Mouse (Mus musculus): ENCODE results near the gene Thap4. TPM values are rescaled to one million over a fixed set of nuclear protein-coding genes. Genes with fewer than 3 reads are reported as not detected.

Thap4 gene
- polyA plus RNA-seq, 1 experiment from 2014 or later, result 37.5 TPM

DNA sequence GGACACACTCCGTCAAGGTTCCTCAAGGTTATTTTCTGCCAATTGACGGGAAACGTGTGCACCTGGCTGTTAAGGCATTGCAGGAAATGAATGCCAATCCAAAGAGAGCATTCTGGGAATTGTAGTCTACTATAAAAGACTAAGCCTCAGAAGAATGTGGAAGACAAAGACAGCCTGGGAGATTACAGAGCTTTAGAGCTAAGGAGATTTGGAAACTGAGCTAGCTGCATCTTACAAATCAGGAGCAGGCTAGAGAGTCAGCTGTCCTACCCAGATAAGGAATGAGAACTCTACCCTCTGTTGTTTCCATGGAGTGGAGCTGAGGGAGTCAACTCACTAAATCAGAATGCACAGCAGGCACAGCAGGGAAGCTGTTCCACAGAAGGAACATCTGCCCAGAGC lies 22.8 kb downstream of the Thap4 start:
- no peaks in the 10 kb centered on the region for H3K27me3 ChIP-seq (ENCODE audit: control insufficient read depth, insufficient read depth, low read length)
- no peaks in the 10 kb centered on the region for H3K36me3 ChIP-seq (ENCODE audit: control insufficient read depth, insufficient read depth, low read length)
- no peak overlapping the region; the same call in 1 of the 2 replicates for H3K4me2 ChIP-seq
- 6% methylated on average over 3 of the region's 3 CpGs for WGBS
- peaks cover 6% of the 10 kb centered on the region; the same call in 1 of the 2 replicates for H3K4me1 ChIP-seq (ENCODE audit: control insufficient read depth, insufficient read depth, low read length)
- H3K27ac ChIP-seq (ENCODE audit: low read depth, low read length), result 0 out of 2 replicates have a peak overlapping the region, but pooled peaks have one; percentile 15
- no peaks in the 10 kb centered on the region for H3K9me3 ChIP-seq (ENCODE audit: control insufficient read depth, low read length)
- H3K4me3 ChIP-seq (ENCODE audit: low read depth, low read length), result no peak overlapping the region
- 0 out of 2 replicates have a peak overlapping the region, but pooled peaks have one; percentile 2 for H3K9ac ChIP-seq (ENCODE audit: low read length)
- ATAC-seq (ENCODE audit: low FRiP score) (peak; percentile 81), DNase-seq (ENCODE audit: low spot score, missing footprints) (peak; percentile 92)

DNA sequence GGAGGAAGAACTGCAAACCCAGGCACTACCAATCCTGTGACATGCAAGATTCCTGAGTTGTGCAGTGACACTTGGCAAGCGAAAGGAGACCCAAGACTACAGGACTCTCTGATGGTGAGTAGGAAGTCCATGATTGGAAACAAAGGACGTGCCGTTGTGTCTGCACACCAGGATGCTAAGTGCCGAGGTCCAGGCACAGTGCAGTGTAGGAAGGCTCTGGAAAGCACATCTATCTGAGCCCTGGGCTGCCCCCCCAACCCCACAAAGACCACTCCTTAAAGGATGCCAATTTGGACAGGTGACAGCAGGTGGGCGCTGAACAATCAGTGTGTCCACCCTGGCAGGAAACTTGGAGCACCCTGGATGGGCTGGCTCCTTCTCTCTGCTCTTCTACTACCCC lies 23.6 kb downstream of the Thap4 start:
- no peak overlapping the region for H3K9ac ChIP-seq (ENCODE audit: low read length)
- no peaks in the 10 kb centered on the region for H3K36me3 ChIP-seq (ENCODE audit: control insufficient read depth, insufficient read depth, low read length)
- no peaks in the 10 kb centered on the region for H3K9me3 ChIP-seq (ENCODE audit: control insufficient read depth, low read length)
- 87% methylated on average over 5 of the region's 5 CpGs for WGBS
- ATAC-seq (ENCODE audit: low FRiP score), result no peak; the same call in 1 of the 2 replicates
- DNase-seq (ENCODE audit: low spot score, missing footprints), result no peak
- H3K27me3 ChIP-seq (ENCODE audit: control insufficient read depth, insufficient read depth, low read length), result no peaks in the 10 kb centered on the region
- no peak overlapping the region for H3K4me2 ChIP-seq
- H3K27ac ChIP-seq (ENCODE audit: low read depth, low read length), result no peak overlapping the region
- no peak overlapping the region for H3K4me3 ChIP-seq (ENCODE audit: low read depth, low read length)
- peaks cover 6% of the 10 kb centered on the region; the same call in 1 of the 2 replicates for H3K4me1 ChIP-seq (ENCODE audit: control insufficient read depth, insufficient read depth, low read length)

DNA sequence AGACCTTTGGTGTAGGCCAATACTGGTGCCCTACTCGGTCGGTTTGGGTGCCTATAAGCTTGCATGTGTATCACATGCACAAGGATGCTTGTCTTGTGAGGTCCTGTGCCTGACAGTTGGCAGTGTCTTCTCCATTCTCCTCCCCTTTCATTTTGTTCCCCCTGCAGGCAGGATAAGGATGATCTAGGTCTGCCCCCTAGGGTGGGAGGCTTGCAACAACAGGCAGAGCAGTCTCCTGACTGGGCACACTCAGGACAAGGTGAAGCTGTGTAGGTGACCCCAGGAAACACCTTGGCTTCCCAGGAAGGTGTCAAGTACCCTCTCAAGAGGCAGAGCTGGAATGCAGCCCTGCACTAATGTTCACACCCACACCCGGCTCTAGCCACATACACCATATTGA lies 27.7 kb downstream of the Thap4 start:
- Histone ChIP-seq H3K9ac (ENCODE audit: low read length) (no peak overlapping the region), H3K4me3 (ENCODE audit: low read depth, low read length) (no peak overlapping the region), H3K36me3 (ENCODE audit: control insufficient read depth, insufficient read depth, low read length) (no peaks in the 10 kb centered on the region; the same call in 1 of the 2 replicates), H3K27ac (ENCODE audit: low read depth, low read length) (no peak overlapping the region), H3K9me3 (ENCODE audit: control insufficient read depth, low read length) (no peaks in the 10 kb centered on the region), H3K4me1 (ENCODE audit: control insufficient read depth, insufficient read depth, low read length) (peaks cover 3% of the 10 kb centered on the region; the same call in 1 of the 2 replicates), H3K27me3 (ENCODE audit: control insufficient read depth, insufficient read depth, low read length) (no peaks in the 10 kb centered on the region), H3K4me2 (no peak overlapping the region)
- DNase-seq (ENCODE audit: low spot score, missing footprints) (no peak), ATAC-seq (ENCODE audit: low FRiP score) (peak; percentile 47; the same call in 1 of the 2 replicates)
- 80% methylated on average over 3 of the region's 3 CpGs for WGBS

DNA sequence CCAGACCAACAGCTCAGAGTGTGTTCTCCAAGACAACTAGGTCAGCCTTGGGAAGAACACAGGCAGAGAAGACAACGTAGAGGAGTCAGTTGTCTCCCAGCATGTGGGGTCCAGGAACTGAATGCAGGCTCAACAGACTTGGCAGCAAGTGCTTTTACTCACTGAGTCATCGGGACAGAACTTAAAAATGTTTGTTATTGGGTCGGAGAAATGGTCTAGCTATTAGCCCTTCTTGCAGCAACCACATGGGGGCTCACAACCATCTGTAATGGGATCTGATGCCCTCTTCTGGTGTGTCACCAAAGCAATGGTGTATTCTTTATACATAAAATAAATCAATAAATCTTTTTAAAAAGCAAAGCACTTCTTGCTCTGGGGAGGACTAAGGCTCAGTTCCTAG lies 28.5 kb downstream of the Thap4 start:
- H3K36me3 ChIP-seq (ENCODE audit: control insufficient read depth, insufficient read depth, low read length), result no peaks in the 10 kb centered on the region; the same call in 1 of the 2 replicates
- 91% methylated on average over 3 of the region's 3 CpGs for WGBS
- no peak overlapping the region for H3K27ac ChIP-seq (ENCODE audit: low read depth, low read length)
- H3K9me3 ChIP-seq (ENCODE audit: control insufficient read depth, low read length), result no peaks in the 10 kb centered on the region
- H3K4me3 ChIP-seq (ENCODE audit: low read depth, low read length), result no peak overlapping the region
- H3K4me1 ChIP-seq (ENCODE audit: control insufficient read depth, insufficient read depth, low read length), result no peaks in the 10 kb centered on the region
- H3K9ac ChIP-seq (ENCODE audit: low read length), result no peak overlapping the region
- ATAC-seq (ENCODE audit: low FRiP score) (no peak), DNase-seq (ENCODE audit: low spot score, missing footprints) (no peak)
- no peak overlapping the region for H3K4me2 ChIP-seq
- H3K27me3 ChIP-seq (ENCODE audit: control insufficient read depth, insufficient read depth, low read length), result no peaks in the 10 kb centered on the region

DNA sequence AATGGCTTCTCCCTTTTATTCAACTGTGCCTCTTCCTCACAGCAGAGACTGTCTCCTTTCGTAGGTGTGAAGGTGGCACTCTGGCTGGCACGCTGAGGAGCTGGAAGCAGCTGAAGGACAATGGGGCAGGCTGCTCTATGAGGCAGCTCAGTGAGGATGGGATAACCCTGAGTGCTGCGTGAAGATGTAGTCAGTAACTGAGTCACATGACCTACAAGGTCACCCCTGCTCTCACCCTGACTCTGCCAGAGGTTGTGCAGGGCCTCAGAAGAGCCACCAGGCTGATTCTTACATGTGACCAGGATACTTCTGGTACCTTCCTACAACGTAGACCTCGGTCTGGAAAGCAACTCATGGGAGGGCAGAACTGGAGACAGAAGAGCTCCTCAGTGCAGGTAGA lies 29.0 kb downstream of the Thap4 start:
- Histone ChIP-seq H3K4me2 (no peak overlapping the region), H3K27ac (ENCODE audit: low read depth, low read length) (no peak overlapping the region), H3K4me3 (ENCODE audit: low read depth, low read length) (no peak overlapping the region), H3K9ac (ENCODE audit: low read length) (no peak overlapping the region), H3K4me1 (ENCODE audit: control insufficient read depth, insufficient read depth, low read length) (no peaks in the 10 kb centered on the region), H3K9me3 (ENCODE audit: control insufficient read depth, low read length) (no peaks in the 10 kb centered on the region), H3K36me3 (ENCODE audit: control insufficient read depth, insufficient read depth, low read length) (no peaks in the 10 kb centered on the region; the same call in 1 of the 2 replicates), H3K27me3 (ENCODE audit: control insufficient read depth, insufficient read depth, low read length) (no peaks in the 10 kb centered on the region)
- WGBS, result 88% methylated on average over 5 of the region's 5 CpGs
- no peak for ATAC-seq (ENCODE audit: low FRiP score)
- DNase-seq (ENCODE audit: low spot score, missing footprints), result no peak

DNA sequence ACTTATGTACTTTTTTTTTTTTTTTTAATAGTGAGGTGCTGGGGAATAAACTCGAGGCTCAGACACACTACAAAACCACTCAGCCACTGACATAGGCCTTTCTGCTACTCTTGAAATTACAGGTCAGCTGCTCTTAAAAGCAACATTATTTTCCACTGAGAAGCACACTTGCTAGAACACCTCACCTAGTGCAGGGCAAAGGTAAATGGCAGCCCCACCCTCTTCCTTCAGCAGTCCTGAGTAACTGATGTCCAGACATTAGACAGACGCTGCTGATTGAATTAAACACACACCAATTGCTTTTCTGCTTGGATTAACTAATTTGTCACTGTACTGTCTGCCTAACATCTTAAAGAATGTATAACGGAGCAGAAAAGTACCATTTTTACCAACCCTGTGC lies 30.0 kb downstream of the Thap4 start:
- Histone ChIP-seq H3K4me3 (ENCODE audit: low read depth, low read length) (no peak overlapping the region), H3K9ac (ENCODE audit: low read length) (no peak overlapping the region), H3K27me3 (ENCODE audit: control insufficient read depth, insufficient read depth, low read length) (no peaks in the 10 kb centered on the region), H3K9me3 (ENCODE audit: control insufficient read depth, low read length) (no peaks in the 10 kb centered on the region), H3K4me2 (no peak overlapping the region), H3K27ac (ENCODE audit: low read depth, low read length) (no peak overlapping the region), H3K36me3 (ENCODE audit: control insufficient read depth, insufficient read depth, low read length) (no peaks in the 10 kb centered on the region; the same call in 1 of the 2 replicates), H3K4me1 (ENCODE audit: control insufficient read depth, insufficient read depth, low read length) (no peaks in the 10 kb centered on the region)
- no peak for DNase-seq (ENCODE audit: low spot score, missing footprints)
- 94% methylated on average over 3 of the region's 3 CpGs for WGBS
- ATAC-seq (ENCODE audit: low FRiP score), result no peak

DNA sequence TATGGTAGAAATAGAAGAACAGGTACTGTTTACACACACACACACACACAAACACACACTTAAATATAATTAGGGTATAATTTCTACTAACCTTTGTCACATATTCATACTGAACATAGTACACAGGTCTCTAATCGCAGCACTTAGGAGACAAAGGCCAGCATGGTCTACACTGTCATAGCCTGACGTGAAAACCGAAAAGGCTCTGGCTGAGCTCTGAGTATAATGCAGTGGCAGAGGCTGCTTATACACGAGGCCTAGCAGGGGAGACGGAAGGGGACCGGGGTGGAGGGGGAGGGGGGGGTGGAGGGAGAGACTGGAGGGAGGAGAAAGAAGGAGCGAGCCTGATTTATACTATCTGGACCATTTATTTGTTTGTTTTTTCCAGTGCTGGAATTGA lies 33.1 kb downstream of the Thap4 start:
- Histone ChIP-seq H3K9ac (ENCODE audit: low read length) (no peak overlapping the region), H3K4me3 (ENCODE audit: low read depth, low read length) (no peak overlapping the region), H3K4me2 (no peak overlapping the region), H3K4me1 (ENCODE audit: control insufficient read depth, insufficient read depth, low read length) (no peaks in the 10 kb centered on the region), H3K27me3 (ENCODE audit: control insufficient read depth, insufficient read depth, low read length) (no peaks in the 10 kb centered on the region), H3K27ac (ENCODE audit: low read depth, low read length) (no peak overlapping the region), H3K9me3 (ENCODE audit: control insufficient read depth, low read length) (no peaks in the 10 kb centered on the region), H3K36me3 (ENCODE audit: control insufficient read depth, insufficient read depth, low read length) (no peaks in the 10 kb centered on the region; the same call in 1 of the 2 replicates)
- WGBS, result 62% methylated on average over 7 of the region's 7 CpGs
- ATAC-seq (ENCODE audit: low FRiP score), result no peak
- no peak for DNase-seq (ENCODE audit: low spot score, missing footprints)

DNA sequence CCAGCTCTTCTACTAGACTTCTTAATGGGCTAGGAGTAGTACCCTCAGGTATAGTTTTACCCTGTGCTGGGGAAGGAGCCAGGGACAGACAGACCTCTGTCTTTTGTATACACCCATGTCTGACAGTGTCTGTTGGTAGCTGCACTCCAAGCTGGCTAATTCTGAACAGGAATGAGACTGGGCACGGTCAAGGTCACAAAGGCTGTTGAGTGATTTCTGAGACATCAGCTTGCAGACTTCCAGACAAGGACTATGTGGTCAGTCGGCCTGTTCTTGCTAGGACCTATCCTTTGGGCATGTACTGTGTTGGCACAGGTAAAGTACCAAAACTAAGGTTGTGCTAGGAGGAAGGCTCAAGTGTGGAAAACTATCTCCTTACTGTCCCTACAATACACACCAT lies 38.5 kb downstream of the Thap4 start:
- no peak overlapping the region for H3K9ac ChIP-seq (ENCODE audit: low read length)
- no peak overlapping the region for H3K4me3 ChIP-seq (ENCODE audit: low read depth, low read length)
- H3K9me3 ChIP-seq (ENCODE audit: control insufficient read depth, low read length), result no peaks in the 10 kb centered on the region
- H3K27me3 ChIP-seq (ENCODE audit: control insufficient read depth, insufficient read depth, low read length), result no peaks in the 10 kb centered on the region
- WGBS, result 80% methylated on average over 2 of the region's 2 CpGs
- no peak overlapping the region for H3K27ac ChIP-seq (ENCODE audit: low read depth, low read length)
- no peak for DNase-seq (ENCODE audit: low spot score, missing footprints)
- no peaks in the 10 kb centered on the region for H3K36me3 ChIP-seq (ENCODE audit: control insufficient read depth, insufficient read depth, low read length)
- H3K4me2 ChIP-seq, result no peak overlapping the region
- no peak for ATAC-seq (ENCODE audit: low FRiP score)
- no peaks in the 10 kb centered on the region for H3K4me1 ChIP-seq (ENCODE audit: control insufficient read depth, insufficient read depth, low read length)

DNA sequence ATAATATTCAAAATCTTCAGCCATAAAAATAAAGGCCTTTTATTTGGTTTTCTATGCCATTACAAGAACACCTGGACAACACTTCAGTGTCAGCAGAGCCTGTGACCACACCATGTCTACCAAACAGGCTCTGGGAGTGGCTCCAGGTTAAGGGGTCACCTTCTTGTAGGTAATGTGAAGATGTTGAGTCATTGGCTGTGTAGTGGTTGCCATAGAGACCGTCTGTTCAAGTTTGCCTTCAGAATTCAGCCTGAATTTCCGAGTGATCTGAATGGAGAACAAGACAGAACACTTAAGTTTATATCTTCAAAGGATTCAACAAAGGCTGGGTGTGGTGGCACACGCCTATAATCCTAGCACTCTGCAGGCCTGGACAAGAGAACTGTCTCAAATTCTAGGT lies 49.3 kb downstream of the Thap4 start:
- ATAC-seq (ENCODE audit: low FRiP score), result no peak
- 69% methylated on average over 3 of the region's 3 CpGs for WGBS
- no peaks in the 10 kb centered on the region for H3K36me3 ChIP-seq (ENCODE audit: control insufficient read depth, insufficient read depth, low read length)
- H3K4me3 ChIP-seq (ENCODE audit: low read depth, low read length), result no peak overlapping the region
- no peak for DNase-seq (ENCODE audit: low spot score, missing footprints)
- no peak overlapping the region for H3K4me2 ChIP-seq
- no peaks in the 10 kb centered on the region for H3K27me3 ChIP-seq (ENCODE audit: control insufficient read depth, insufficient read depth, low read length)
- H3K27ac ChIP-seq (ENCODE audit: low read depth, low read length), result no peak overlapping the region
- no peak overlapping the region for H3K9ac ChIP-seq (ENCODE audit: low read length)
- H3K4me1 ChIP-seq (ENCODE audit: control insufficient read depth, insufficient read depth, low read length), result no peaks in the 10 kb centered on the region
- no peaks in the 10 kb centered on the region for H3K9me3 ChIP-seq (ENCODE audit: control insufficient read depth, low read length)

Data from midbrain, embryonic 11.5 days (tissue).